Mouse (Mus musculus) liver, adult (tissue): ENCODE results near the gene Lrrc3c.

Experiments used
- GATA4 ChIP-seq: IDR thresholded peaks from 2 replicates; pipeline ENCODE4 v1.6.1; 2014; ENCODE audit warnings: mild to moderate bottlenecking, low read length; ENCODE audit not compliant: insufficient replicate concordance

Gene Lrrc3c

DNA sequence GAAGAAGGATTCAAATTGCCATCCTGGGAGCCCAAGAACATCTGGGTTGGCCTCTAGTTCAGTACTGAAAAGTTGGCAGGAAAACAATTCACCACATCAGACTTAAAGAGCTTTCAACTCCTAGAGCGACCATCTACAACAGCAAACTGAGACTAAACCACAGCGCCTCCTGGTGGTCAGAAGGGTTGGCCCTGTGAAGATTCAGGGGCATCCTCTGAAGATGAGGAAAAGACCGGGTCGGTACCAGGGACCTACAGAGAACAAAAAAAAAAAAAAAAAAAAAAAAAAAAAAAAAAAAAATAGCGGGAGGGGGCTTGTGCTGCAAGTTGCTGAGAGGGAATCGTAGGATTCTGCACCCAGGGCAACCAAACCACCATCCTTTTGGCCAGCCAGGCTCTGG lies 728 bp upstream of the Lrrc3c start:
- no peak for TF ChIP-seq GATA4

DNA sequence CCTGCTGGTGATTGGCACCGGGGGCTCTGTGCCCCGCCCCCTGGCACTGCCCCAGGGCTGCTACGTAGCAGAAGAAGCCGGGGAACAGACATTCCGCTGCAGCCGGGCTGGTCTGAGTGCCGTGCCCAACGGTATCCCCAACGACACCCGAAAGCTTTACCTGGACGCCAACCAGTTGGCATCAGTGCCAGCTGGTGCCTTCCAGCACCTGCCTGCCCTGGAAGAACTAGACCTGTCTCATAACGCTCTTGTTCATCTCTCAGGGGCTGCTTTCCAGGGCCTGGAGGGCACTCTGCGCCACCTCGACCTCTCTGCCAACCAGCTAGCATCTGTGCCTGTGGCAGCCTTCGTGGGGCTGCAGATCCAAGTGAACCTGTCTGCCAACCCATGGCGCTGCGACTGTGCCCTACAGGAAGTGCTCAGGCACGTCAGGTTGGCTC lies 780 bp downstream of the Lrrc3c start:
- TF ChIP-seq GATA4, result no peak

DNA sequence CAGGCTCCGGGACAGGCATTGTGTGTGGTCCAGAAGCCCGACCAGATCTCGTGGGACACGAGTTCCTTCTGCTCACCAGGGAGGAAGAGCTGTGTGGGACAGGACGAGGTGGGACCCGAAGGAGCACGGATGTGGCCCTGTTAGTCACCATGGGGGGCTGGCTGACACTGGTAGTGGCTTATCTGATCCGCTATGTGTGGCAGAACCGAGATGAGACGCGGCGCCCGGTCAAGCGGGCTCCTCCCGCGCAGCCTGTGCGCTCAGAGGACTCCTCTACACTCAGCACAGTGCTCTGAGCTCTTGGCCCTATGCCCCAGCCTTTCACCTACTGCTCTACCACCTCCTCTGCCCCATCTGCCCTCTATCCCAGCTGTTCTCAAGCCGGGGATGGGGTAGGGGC lies 1.2 kb downstream of the Lrrc3c start:
- TF ChIP-seq GATA4, result no peak

DNA sequence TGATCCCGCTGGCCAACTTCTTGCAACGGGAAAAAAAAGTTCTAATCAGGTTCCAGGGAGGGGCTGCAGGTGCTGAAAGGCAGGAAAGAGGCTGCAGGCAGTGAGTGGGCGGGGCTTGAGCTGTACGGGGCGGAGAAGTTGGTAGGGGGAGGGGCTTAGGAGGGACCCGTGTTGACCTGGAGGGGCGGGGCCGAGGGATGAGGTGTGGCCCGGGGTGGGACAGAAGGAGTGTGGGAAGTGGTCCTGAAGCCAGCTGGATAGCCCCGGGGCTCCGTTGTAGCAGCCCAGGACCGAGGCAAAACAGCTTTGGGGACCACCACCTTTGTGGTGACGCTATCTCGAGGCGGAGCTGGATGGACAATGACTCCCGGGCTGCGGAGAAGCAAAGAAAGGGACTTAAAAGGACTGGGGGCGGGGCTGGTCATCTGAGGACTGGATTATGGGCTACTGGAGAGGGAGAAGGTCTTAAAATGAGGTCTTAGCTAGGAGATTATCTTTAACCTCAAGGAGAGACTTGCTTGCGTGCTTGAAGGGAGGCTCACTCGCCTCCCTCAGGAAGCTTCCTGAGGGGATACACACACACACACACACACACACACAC lies 4.1 kb downstream of the Lrrc3c start:
- no peak for TF ChIP-seq GATA4

DNA sequence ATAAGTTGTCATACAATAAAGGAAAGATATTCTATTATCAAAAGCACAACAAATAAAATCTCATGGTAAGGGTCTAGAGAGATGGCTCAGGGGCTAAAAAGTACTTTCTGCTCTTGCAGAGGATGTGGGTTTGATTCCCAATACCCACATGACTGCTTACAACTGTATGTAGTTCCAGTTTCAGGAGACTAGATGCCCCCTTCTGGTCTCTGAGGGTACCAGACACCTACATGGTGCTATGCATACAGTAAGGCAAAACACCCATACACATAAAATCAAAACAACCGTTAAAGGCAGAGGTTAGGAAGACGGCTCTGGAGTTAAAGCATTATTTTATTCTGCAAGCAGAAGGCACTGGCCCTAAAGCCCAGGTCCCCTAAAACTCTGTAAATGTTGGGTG lies 5.9 kb downstream of the Lrrc3c start:
- TF ChIP-seq GATA4, result no peak

DNA sequence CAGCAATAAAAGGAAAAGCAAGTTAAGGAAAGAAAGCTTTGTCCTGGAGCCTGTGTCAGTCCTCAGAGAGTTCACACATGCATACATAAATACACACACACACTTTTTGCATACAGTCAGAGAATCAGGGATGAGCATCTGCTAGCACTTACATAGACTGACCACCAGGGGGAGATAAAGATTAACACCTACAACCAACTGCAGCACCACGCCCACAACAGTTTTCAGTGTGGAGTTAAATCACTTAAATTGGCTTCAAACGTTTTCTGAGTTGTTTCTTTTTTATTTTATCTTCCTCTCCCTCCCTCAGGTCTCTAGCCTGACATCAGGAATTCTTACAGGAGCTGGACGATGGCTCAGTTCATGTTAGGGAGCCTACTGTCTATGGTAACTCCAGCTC lies 8.7 kb downstream of the Lrrc3c start:
- no peak for TF ChIP-seq GATA4

DNA sequence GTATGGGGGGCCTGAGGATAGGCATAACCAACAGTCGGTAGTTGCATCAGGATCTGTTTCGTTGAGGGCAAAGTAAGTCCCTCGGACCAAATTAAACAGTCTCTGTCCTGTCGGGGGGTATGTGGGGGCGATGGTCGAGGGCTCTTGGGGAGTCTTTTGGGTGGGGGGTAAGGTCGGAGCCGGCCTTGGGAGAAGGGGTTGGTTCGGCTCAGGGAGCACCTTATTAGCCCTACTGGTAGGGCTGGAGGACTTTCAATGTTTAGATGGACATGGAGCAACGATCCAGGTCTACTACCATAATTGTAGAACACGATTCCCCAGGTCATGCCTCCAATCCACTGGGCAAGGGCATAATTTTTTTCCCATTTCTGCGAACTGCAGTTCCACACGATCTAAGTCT lies 22.7 kb downstream of the Lrrc3c start:
- no peak for TF ChIP-seq GATA4

DNA sequence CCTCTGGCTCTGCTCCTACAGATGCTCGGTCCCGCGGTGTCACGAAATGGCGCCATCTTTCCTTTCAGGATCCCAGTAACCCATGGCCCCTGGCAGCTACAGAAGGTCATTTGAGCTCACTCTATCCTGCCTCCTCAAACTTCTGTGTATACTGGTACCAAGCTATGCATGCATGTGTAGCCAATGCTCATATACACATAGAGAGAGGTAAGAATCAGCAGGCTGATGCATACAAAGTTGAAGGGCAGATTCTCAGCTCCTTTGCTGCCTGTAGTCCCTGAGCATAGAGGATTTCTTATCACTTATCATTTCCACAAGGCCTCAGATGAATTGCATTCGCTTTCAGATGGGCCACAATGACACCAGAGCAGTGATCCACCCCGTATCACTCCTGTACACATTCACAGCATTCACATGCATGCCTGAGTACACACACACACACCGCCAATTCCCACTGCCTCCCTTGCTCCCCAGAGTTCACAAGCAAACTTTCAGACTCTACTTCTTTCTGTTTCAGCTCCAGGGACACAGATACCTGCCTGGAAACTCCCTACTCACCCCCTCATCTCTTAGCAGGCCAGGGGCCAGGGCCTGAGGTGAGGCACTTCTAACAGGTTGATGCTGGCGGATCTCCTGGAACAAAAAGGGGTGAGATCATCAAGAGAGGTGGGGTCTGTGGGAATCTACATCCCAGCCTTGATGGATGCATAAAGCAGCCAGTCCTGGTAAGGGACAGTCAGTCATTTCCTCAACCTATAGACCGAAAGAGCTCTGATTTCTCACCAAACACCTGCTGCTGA lies 27.7 kb downstream of the Lrrc3c start, which contains the start of the genes Gm12355 and Gsdma3:
Gene Gm12355, minus strand, starts transcription at position 51 of the 800 bp plus-strand sequence.
Gene Gsdma3, plus strand, starts transcription at position 750 of the 800 bp plus-strand sequence.
- no peak for TF ChIP-seq GATA4

DNA sequence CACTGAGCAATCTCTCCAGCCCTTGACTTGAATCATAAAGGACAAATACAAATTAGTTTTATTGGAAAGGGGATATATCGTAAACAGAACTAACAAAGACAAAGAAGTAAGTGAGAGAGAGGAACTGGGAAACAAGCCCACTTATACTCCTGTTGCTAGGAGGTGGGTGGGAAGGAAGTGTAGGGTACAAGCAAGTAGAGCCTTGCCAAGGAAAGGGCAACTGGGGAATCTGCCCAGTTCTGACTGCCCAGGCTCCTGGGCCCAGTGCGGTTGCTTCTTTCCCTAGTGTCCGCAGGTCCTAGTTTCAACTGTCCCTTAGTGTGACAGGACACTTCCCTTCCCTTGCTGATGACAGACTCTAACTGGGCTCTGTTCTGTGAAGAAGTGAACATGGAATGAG lies 30.6 kb downstream of the Lrrc3c start:
- no peak for TF ChIP-seq GATA4

DNA sequence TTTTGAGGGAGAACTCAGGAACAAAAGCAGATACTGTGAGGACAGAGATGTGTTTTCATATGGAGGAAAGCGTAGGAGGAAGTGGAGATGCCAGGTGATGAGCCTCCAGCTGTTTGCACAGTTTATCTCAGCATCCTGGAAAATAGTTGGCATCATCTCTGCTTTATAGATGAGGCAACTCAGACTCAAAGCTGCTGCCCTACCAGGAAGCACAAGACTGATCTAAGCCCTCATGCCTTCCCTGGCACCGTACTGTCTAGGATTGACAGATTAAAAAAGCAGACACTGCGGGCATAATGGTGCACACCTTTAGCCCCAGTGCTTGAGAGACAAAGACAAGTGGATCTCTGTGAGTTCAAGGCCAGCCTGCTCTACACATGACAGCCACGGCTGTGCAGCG lies 32.6 kb downstream of the Lrrc3c start:
- no peak for TF ChIP-seq GATA4

DNA sequence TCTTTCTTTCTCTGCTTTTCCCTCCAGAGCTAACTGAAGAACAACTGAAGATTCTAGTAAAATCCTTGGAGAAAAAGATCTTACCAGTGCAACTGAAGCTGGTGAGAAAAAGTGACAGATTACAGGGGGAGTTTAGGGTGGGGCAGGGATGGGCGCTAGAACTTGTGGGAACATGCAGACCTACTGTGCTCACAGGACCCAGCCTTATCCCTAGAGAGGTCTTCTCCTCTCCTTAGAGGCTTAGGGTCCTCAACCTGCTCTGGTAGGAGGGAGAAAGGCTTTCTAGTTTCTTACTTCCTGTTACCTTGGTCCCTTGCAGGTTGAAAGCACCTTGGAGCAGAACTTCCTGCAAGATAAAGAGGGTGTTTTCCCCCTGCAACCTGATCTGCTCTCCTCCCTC lies 39.4 kb downstream of the Lrrc3c start:
- TF ChIP-seq GATA4, result no peak

DNA sequence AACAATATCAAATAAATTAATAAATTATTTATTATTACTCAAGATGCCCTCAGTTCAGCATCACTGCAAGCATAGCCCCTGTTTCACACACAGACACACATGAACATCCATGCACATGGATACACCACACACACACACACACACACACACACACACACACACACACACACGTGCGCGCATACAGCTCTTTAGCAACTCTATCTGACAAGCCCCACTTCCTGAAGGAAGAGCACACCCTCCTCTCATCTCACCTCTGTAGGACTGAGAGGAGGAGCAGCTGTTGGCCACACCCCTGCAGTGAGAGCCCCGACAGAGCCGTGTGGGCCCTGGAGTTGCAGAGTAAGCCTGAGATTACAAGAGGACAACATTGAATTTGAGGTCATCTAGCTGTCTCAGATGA lies 42.0 kb downstream of the Lrrc3c start:
- TF ChIP-seq GATA4, result no peak

DNA sequence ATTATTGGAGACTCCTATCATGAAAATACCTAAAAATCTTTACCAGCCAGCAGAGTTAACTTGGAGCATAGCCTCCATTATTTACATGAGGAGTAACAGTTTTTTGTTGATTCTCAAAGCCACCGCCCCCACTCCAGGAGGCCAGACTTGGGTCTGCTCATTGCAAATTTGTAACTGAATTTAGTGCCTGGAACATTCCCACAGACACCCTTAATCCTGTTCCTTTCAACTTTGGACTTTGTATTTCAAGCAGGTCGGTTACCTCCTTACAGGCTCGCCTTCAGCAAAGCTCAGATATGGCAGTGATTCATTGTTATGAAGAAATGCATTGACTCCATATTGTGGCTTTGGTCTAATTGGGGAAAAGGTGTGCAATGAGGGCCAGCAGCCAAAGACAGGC lies 46.7 kb downstream of the Lrrc3c start:
- TF ChIP-seq GATA4, result no peak

DNA sequence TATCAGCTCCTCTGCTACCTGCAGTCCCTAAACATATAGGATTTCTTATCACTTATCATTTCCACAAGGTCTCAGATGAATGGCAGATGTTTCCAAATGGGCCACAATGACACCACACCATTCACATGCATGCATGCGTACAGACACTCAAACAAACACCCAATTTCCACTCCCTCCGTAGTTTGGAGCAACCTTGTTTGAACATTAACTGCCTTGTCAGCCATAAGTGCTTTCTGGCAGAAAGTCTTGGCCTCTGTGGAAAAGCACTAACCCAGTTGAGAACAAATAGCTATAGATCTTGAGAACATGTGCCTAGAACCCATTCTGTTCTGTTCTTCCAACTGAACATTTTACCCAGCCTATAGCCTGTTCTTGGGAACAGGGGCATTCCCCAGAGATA lies 47.9 kb downstream of the Lrrc3c start:
- TF ChIP-seq GATA4, result no peak

DNA sequence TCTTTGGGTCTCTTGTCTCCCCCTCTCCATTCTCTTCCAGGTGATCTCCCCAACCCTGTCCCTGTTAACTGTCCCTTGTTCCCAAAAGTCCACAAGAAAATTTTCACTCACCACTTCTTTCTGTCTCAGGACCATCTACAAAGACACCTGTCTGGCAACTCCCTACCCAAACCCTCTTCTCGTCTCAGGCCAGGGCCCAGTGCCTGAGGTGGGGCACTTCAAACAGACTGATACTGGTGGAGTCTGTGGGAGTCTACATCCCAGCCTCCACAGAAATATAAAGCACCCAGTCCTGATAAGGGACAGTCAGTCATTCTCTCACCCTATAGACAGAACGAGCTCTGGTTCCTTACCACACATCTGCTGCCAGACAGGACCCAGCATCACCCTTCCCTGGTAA lies 48.4 kb downstream of the Lrrc3c start, which contains the start of gene Gsdma2:
Gene Gsdma2, plus strand, starts transcription at position 301 of the 400 bp plus-strand sequence.
- no peak for TF ChIP-seq GATA4
